Mouse (Mus musculus) testis, adult 2 months (tissue): Measurements from ENCODE around the gene Ntn1.

Source experiments
- CTCF ChIP-seq: fragments of 200-500 bp; IDR thresholded peaks from 2 replicates; pipeline ENCODE4 v1.5.1; 2012; ENCODE audit warnings: low read depth, mild to moderate bottlenecking, inconsistent platforms, low read length, moderate library complexity; ENCODE audit not compliant: control insufficient read depth, insufficient read depth, insufficient replicate concordance
- POLR2A ChIP-seq: fragments of 200-500 bp; IDR thresholded peaks from 2 replicates; pipeline ENCODE4 v1.6.1; 2012; ENCODE audit warnings: low read depth, mild to moderate bottlenecking, inconsistent platforms, low read length, moderate library complexity; ENCODE audit not compliant: control insufficient read depth

DNA sequence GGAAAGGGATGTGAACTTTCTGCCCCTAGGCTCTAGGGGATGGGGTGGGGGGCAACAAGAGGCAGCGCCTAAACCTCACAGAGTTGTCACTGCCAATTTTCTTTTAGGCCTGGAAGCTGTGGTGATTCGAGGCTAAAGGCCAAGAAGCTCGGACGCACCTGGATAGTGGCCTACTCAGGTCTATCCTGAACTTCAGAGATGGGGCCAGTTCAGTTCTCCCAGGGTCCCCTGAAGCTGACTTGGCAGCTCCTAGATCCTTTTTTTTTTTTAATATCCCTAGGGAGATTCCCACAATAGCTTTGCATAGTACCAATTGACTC lies 13.2 kb downstream of the Ntn1 start:
- TF ChIP-seq CTCF = no peak
- TF ChIP-seq POLR2A = no peak
